Mouse (Mus musculus) limb, embryonic 13.5 days (tissue): Measurements from ENCODE around the gene Slc39a13. TPM values are rescaled to one million over a fixed set of nuclear protein-coding genes. Genes with fewer than 3 reads are reported as not detected.

Source experiments
- polyA plus RNA-seq: library from polyadenylated mRNA; unstranded; fragments of >200 nt; fragmentation: Nextera tagmentation; extraction: Ambion mirVana; gene quantifications from 2 replicates; pipeline ENCODE4 v1.2.1, GENCODE M21; 2015

The Slc39a13 gene
- polyA plus RNA-seq, 1 experiment from 2014 or later, result 67.5 TPM

Other genes starting within 250 kb of the Slc39a13 start
- gene Mtch2, start 223.3 kb downstream of the Slc39a13 start, polyA plus RNA-seq, result 200 and 206 TPM in 2 replicates
- 26.8 and 27.0 TPM in 2 replicates for gene C1qtnf4, start 184.6 kb downstream of the Slc39a13 start, polyA plus RNA-seq
- gene Kbtbd4, start 165.7 kb downstream of the Slc39a13 start, polyA plus RNA-seq, result 46.0 and 49.2 TPM in 2 replicates
- gene Ndufs3, start 165.6 kb downstream of the Slc39a13 start, polyA plus RNA-seq, result 215 and 224 TPM in 2 replicates
- gene Celf1, start 130.0 kb downstream of the Slc39a13 start, polyA plus RNA-seq, result 80.3 and 89.7 TPM in 2 replicates
- gene Rapsn, start 34.8 kb downstream of the Slc39a13 start, polyA plus RNA-seq, result 18.3 and 19.2 TPM in 2 replicates
- 316 and 328 TPM in 2 replicates for gene Psmc3, start 16.4 kb downstream of the Slc39a13 start, polyA plus RNA-seq
- gene Spi1, start 12.0 kb upstream of the Slc39a13 start, polyA plus RNA-seq, result 4.6 and 6.0 TPM in 2 replicates
- gene Mybpc3, start 47.7 kb upstream of the Slc39a13 start, polyA plus RNA-seq, result not detected in 2 replicates
- 10.8 and 11.8 TPM in 2 replicates for gene Madd, start 113.4 kb upstream of the Slc39a13 start, polyA plus RNA-seq
- 1.7 TPM in 2 replicates for gene Nr1h3, start 132.4 kb upstream of the Slc39a13 start, polyA plus RNA-seq
- gene Acp2, start 132.5 kb upstream of the Slc39a13 start, polyA plus RNA-seq, result 30.2 and 34.6 TPM in 2 replicates
- 23.6 and 26.7 TPM in 2 replicates for gene Ddb2, start 166.6 kb upstream of the Slc39a13 start, polyA plus RNA-seq
- 44.8 and 47.4 TPM in 2 replicates for gene Pacsin3, start 185.5 kb upstream of the Slc39a13 start, polyA plus RNA-seq
- 89.0 and 91.6 TPM in 2 replicates for gene Arfgap2, start 194.6 kb upstream of the Slc39a13 start, polyA plus RNA-seq